Mouse (Mus musculus): ENCODE data around the gene Sec23a. TPM values are rescaled to one million over a fixed set of nuclear protein-coding genes. Genes with fewer than 3 reads are reported as not detected.
A peak's percentile ranks its signal among the peaks of the same experiment; 100 is the strongest.
"Not testable (repeated sequence)": the region's sequence is repeated elsewhere in the genome, so short reads cannot be mapped to it uniquely, and the experiment has no call there.

The Sec23a gene
- total RNA-seq (2015; ENCODE audit: low replicate concordance), result 6.5 and 15.9 TPM in 2 replicates
- total RNA-seq (2017; ENCODE audit: low replicate concordance), result 10.7 and 13.2 TPM in 2 replicates

- peak; percentile 87 for ATAC-seq (replicated peaks; ENCODE audit: low FRiP score, poor library complexity, severe bottlenecking)
Observed at GRCm38 (mm10) chr12:59011844-59012709, at the start of gene Sec23a. TSS of gene Sec23a (minus strand) at chr12:59012017.

- ATAC-seq (replicated peaks; ENCODE audit: low FRiP score, poor library complexity, severe bottlenecking), result peak; percentile 89
Observed at GRCm38 (mm10) chr12:59060993-59061595, 49.3 kb upstream of the Sec23a start, which contains the start of gene Trappc6b. TSS of gene Trappc6b (minus strand) at chr12:59061472.

- ATAC-seq (replicated peaks; ENCODE audit: low FRiP score, poor library complexity, severe bottlenecking), result no peak
Observed at GRCm38 (mm10) chr12:59060322-59060721, 48.5 kb upstream of the Sec23a start.

- ATAC-seq (replicated peaks; ENCODE audit: low FRiP score, poor library complexity, severe bottlenecking), result not testable (repeated sequence)
Observed at GRCm38 (mm10) chr12:59058242-59058641, 46.4 kb upstream of the Sec23a start.

GRCm38 (mm10) chr12:59056222-59056621 is 44.4 kb upstream of the Sec23a start:
- no peak for ATAC-seq (replicated peaks; ENCODE audit: low FRiP score, poor library complexity, severe bottlenecking)

GRCm38 (mm10) chr12:59055196-59055850 is 43.5 kb upstream of the Sec23a start:
- no peak for ATAC-seq (replicated peaks; ENCODE audit: low FRiP score, poor library complexity, severe bottlenecking)

GRCm38 (mm10) chr12:59053976-59054375 is 42.2 kb upstream of the Sec23a start:
- no peak for ATAC-seq (replicated peaks; ENCODE audit: low FRiP score, poor library complexity, severe bottlenecking)

- peak; percentile 54; the same call in 1 of the 2 replicates for ATAC-seq (replicated peaks; ENCODE audit: low FRiP score, poor library complexity, severe bottlenecking)
Observed at GRCm38 (mm10) chr12:59053166-59053565, 41.3 kb upstream of the Sec23a start.

- no peak for ATAC-seq (replicated peaks; ENCODE audit: low FRiP score, poor library complexity, severe bottlenecking)
Observed at GRCm38 (mm10) chr12:59052470-59052869, 40.7 kb upstream of the Sec23a start.

GRCm38 (mm10) chr12:59040851-59041250 is 29.0 kb upstream of the Sec23a start:
- no peak for ATAC-seq (replicated peaks; ENCODE audit: low FRiP score, poor library complexity, severe bottlenecking)

GRCm38 (mm10) chr12:59039971-59040844 is 28.4 kb upstream of the Sec23a start:
- ATAC-seq (replicated peaks; ENCODE audit: low FRiP score, poor library complexity, severe bottlenecking), result no peak; the same call in 1 of the 2 replicates

GRCm38 (mm10) chr12:59039162-59039970 is 27.5 kb upstream of the Sec23a start:
- no peak for ATAC-seq (replicated peaks; ENCODE audit: low FRiP score, poor library complexity, severe bottlenecking)

GRCm38 (mm10) chr12:59032101-59032500 is 20.3 kb upstream of the Sec23a start:
- no peak for ATAC-seq (replicated peaks; ENCODE audit: low FRiP score, poor library complexity, severe bottlenecking)

GRCm38 (mm10) chr12:59021306-59021705 is 9.5 kb upstream of the Sec23a start:
- ATAC-seq (replicated peaks; ENCODE audit: low FRiP score, poor library complexity, severe bottlenecking), result no peak

GRCm38 (mm10) chr12:59019891-59020290 is 8.1 kb upstream of the Sec23a start:
- ATAC-seq (replicated peaks; ENCODE audit: low FRiP score, poor library complexity, severe bottlenecking), result no peak

- ATAC-seq (replicated peaks; ENCODE audit: low FRiP score, poor library complexity, severe bottlenecking), result no peak
Observed at GRCm38 (mm10) chr12:59017970-59018369, 6.2 kb upstream of the Sec23a start.

GRCm38 (mm10) chr12:59013234-59013633 is 1.4 kb upstream of the Sec23a start, which contains the start of gene Gemin2:
TSS of gene Gemin2 (plus strand) at chr12:59013393.
- peak; percentile 84 for ATAC-seq (replicated peaks; ENCODE audit: low FRiP score, poor library complexity, severe bottlenecking)

GRCm38 (mm10) chr12:59012710-59013091 is 884 bp upstream of the Sec23a start:
- ATAC-seq (replicated peaks; ENCODE audit: low FRiP score, poor library complexity, severe bottlenecking), result no peak; the same call in 1 of the 2 replicates
